Mouse (Mus musculus): ENCODE measurements around the gene Ifit1.
"Not testable (repeated sequence)": the region's sequence is repeated elsewhere in the genome, so short reads cannot be mapped to it uniquely, and the experiment has no call there.

Gene Ifit1

DNA sequence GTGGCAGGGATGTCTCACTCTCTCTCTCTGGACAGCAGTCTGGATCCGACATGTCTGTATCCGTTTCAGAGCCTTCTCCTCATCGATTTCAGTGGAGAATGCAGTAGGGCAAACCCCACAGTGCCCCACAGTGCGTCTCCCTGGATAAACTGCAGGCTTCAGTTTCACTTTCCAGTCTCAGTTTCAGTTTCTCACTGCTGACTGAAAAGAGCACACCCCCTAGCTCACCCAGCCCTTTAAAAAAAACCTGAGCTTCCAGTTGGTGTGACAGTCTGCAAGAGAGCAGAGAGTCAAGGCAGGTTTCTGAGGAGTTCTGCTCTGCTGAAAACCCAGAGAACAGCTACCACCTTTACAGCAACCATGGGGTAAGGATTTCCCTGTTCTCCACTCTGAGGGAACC is at the start of gene Ifit1, which contains the start of gene Ifit1bl2:
Gene Ifit1 (plus strand): TSS at position 249 of the 400 bp plus-strand sequence.
Gene Ifit1bl2 (minus strand): TSS at position 121 of the 400 bp plus-strand sequence.
- peak; percentile 28 to 39 for DNase-seq (ENCODE audit: low read depth in 2 of 2, low spot score in 2 of 2)

DNA sequence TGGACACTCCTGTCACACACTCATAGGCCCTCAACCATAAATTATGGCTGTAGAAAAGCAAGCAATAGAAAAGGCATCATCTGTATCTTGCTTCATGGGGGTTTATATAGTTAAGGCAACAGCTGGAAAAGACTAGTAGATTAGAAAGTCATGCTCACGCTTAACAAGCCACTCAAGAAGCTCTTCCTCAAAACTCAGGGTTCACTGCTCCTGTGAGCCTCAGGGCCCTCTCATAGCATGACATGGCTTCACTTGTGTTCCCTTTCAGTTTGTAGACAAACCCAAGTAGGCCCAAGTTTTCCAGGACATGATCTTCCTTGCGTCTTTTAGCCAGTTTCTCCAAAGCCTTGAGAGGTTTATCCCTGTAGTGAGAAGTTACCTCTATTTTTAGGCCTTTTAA is 47.2 kb upstream of the Ifit1 start:
- no peak for DNase-seq (ENCODE audit: low read depth in 2 of 2, low spot score in 2 of 2)

GRCm38 (mm10) chr19:34594523-34594922 is 46.1 kb upstream of the Ifit1 start:
- DNase-seq (ENCODE audit: low read depth in 2 of 2, low spot score in 2 of 2), result not testable (repeated sequence)

DNA sequence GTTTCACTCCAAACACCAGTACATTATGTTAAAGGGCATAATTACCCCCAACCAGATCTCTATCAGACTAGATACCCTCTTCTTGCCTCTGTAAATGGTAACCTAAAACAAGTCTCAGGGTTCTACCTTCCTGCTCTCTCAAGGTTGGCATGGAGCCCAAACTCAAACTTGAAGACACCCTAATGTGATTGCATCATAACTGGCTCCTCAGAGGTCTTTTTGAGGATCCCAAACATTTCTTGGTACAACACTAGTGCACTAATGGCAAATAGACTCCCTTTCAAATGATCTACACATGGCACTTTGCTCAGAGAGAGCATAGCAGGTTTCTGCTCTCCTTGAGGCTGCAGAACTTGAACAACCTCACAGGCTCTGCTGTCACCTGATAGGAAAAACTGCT is 43.9 kb upstream of the Ifit1 start:
- no peak for DNase-seq (ENCODE audit: low read depth in 2 of 2, low spot score in 2 of 2)

- no peak for DNase-seq (ENCODE audit: low read depth in 2 of 2, low spot score in 2 of 2)
These were observed 42.3 kb upstream of the Ifit1 start for GRCm38 (mm10) chr19:34598341-34598740.

DNA sequence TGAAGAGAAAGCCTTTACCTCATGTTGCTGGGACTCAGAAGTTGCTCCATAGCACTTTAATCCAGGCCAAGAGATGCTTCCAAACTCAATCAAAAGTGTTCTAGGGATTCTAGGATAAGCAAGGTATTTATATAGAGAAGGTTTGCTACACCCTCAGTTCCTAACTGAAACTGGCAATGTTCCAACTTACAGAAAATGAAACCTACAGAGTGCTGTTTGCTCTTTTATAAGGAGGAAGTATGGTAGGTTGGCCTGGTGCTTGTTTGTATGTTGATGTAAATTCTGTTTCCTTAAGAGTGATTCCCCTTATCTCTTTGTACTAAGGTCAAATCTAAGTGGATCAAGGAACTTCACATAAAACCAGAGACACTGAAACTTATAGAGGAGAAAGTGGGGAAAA is 41.4 kb upstream of the Ifit1 start:
- peak in 1 of 2 experiments; percentile 39 for DNase-seq (ENCODE audit: low read depth in 2 of 2, low spot score in 2 of 2)

DNA sequence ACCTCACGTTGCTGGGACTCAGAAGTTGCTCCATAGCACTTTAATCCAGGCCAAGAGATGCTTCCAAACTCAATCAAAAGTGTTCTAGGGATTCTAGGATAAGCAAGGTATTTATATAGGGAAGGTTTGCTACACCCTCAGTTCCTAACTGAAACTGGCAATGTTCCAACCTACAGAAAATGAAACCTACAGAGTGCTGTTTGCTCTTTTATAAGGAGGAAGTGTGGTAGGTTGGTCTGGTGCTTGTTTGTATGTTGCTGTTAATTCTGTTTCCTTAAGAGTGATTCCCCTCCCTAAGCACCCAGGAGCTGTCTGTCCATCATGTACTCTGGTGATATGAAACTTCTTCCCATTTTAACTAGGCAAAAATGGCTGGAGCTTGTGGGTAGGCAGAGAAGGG is 38.8 kb upstream of the Ifit1 start, which contains the start of gene Ifit1bl1:
Gene Ifit1bl1 (minus strand): TSS at position 69 of the 400 bp plus-strand sequence.
- peak in 1 of 2 experiments; percentile 34 for DNase-seq (ENCODE audit: low read depth in 2 of 2, low spot score in 2 of 2)

DNA sequence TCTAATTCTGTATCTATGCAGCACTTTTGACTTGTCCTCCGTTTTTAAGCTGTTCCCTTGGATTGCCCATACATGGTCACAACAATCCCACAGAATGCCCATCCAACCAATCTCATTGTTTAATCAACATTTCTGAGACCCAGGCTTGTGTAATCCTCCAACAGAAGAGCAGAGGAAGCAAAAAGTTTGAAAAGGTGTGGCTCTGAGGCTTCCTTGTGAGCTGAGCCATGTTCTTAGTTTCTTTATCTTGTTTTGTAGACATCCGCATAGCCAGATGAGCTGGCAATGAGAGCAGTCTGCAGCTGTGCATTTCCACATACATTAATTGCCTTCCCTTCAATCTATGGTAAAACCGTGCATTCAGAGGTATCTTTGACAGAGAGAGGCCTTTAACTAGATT is 35.2 kb upstream of the Ifit1 start:
- no peak for DNase-seq (ENCODE audit: low read depth in 2 of 2, low spot score in 2 of 2)

- peak in 1 of 2 experiments; percentile 35 for DNase-seq (ENCODE audit: low read depth in 2 of 2, low spot score in 2 of 2)
These were observed 33.2 kb upstream of the Ifit1 start, which contains the start of gene Ifit3b for GRCm38 (mm10) chr19:34607237-34608051. TSS of gene Ifit3b (plus strand) at chr19:34607970.

DNA sequence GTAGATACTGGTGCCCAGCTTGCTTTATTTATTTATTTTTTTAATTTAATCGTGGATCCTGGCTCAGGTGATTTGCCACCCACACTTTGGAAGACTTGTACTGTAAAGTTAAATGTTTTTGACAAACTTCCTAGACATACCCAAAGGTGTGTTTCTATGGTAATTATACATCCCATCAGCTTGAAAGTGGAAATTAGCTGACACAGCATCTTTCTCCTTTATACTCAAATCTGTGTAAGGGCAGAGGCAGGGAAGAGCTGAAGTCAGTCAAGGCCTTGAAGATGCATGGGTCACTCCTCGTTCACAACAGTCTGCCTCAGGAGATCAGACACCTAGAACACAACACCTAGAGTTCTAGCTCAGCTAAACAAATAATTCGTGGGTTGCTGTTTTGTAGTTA is 30.6 kb upstream of the Ifit1 start:
- DNase-seq (ENCODE audit: low read depth in 2 of 2, low spot score in 2 of 2), result not testable (repeated sequence)

- not testable (repeated sequence) for DNase-seq (ENCODE audit: low read depth in 2 of 2, low spot score in 2 of 2)
These were observed 28.2 kb upstream of the Ifit1 start for GRCm38 (mm10) chr19:34612243-34613001.

DNA sequence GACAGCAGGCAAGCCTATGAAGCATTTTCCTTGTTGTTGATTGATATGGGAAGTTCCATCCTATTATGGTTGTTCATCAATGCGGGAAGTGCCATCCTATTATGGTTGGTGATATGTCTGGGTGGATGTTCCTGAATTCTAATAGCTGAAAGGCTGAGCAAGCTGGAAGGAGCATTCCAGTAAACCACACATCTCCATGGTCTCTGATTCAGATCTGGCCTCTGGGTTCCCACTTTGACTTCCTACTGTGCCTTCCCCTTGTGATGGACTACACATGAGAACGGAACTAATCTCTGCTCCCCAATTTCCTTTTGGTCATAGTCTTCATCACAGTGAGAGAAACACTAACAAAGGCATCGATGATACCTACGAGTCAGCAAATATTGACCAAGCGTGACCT is 19.8 kb upstream of the Ifit1 start:
- no peak for DNase-seq (ENCODE audit: low read depth in 2 of 2, low spot score in 2 of 2)

DNA sequence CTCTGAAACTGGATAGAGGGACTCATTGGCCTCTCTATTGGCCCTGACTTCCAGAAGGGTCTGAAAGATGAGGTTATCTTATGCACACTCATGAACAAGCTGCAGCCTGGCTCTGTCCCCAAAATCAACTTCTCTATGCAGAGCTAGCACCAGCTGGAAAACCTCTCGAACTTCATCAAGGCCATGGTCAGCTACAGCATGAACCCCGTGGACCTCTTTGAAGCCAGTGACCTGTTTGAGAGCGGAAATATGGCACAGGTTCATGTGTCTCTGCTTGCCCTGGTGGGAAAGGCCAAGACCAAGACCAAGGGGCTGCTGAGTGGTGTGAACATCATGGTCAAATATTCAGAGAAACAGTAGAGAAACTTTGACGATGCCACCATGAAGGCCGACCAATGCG is 16.9 kb upstream of the Ifit1 start:
- DNase-seq (ENCODE audit: low read depth in 2 of 2, low spot score in 2 of 2), result no peak

- DNase-seq (ENCODE audit: low read depth in 2 of 2, low spot score in 2 of 2), result peak in 1 of 2 experiments; percentile 25
These were observed 16.0 kb upstream of the Ifit1 start for GRCm38 (mm10) chr19:34624663-34625062.

DNA sequence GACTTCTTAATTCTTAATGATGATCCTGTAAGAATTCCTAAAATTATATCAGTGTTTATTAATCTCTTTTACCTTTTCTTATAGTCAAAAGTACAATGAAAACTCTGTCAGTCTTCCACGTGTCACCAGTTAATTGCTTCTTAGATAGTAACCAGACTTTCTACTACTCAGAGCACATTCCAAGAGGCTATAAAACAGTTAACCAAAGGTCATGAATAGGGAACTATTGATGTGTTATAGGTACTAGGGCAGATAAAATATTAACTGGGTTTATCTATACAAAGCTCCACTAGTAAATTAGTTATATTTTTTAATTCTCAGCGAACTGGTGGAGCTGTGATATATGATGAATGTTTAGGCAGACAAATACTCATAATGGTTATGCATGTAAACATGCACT is 13.2 kb upstream of the Ifit1 start:
- no peak for DNase-seq (ENCODE audit: low read depth in 2 of 2, low spot score in 2 of 2)

DNA sequence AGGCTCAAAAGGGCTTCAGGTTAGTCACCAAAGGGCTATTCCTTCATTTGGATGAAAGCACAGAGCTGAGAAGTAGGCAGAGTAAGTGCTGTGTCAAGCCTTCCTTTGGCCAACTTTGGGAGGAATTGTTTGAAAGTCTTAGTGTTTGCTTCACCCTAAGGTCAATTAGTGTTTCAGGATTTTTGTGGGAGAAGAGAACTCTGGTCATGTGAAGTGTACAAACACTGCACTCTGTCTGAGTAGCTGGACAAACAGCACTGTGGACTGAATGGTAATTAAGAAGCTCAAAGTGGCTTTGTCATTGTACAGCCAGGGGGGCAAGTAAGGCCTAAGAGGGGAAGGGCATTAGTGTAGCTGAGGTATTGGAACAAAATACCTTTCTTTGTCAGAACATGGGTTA is 9.2 kb upstream of the Ifit1 start:
- DNase-seq (ENCODE audit: low read depth in 2 of 2, low spot score in 2 of 2), result no peak

- DNase-seq (ENCODE audit: low read depth in 2 of 2, low spot score in 2 of 2), result no peak
These were observed 7.2 kb upstream of the Ifit1 start for GRCm38 (mm10) chr19:34633484-34633883.

GRCm38 (mm10) chr19:34636933-34637557 is 3.6 kb upstream of the Ifit1 start:
- DNase-seq (ENCODE audit: low read depth in 2 of 2, low spot score in 2 of 2), result peak; percentile 46 to 63

- DNase-seq (ENCODE audit: low read depth in 2 of 2, low spot score in 2 of 2), result no peak
These were observed 1.9 kb downstream of the Ifit1 start for GRCm38 (mm10) chr19:34642616-34643015.

- not testable (repeated sequence) for DNase-seq (ENCODE audit: low read depth in 2 of 2, low spot score in 2 of 2)
These were observed 7.0 kb downstream of the Ifit1 start for GRCm38 (mm10) chr19:34647630-34648029.

DNA sequence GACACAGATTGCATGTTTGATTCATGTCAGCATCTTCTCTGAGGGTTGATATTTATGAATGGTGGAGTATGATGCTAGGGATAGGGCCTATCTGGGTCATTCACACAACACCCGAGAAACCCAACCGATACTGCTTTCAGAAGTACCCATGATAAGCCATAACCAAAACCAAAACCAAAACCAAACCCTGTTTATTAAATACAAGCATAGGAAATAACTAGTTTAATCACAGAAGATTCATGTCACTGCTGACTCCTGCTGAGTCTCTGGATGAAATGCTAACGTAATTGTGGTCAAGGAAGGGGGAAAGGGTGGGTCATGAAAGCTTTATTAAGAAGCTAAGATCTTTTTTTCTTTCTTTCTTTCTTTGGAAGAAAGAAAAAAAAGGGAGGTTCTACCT is 9.6 kb downstream of the Ifit1 start:
- DNase-seq (ENCODE audit: low read depth in 2 of 2, low spot score in 2 of 2), result no peak
